Mouse (Mus musculus) E14TG2a.4 (cell line): ENCODE measurements around the gene Phyhipl.

Experiments used
- CTCF ChIP-seq: conservative IDR thresholded peaks from 2 replicates; pipeline ENCODE4 v1.5.1; 2014; ENCODE audit warnings: low read length
- NANOG ChIP-seq: IDR thresholded peaks from 2 replicates; pipeline ENCODE4 v1.6.1; 2014; ENCODE audit warnings: borderline replicate concordance, low read length, mixed read lengths

- TF ChIP-seq CTCF (no peak), NANOG (no peak)
Observed at GRCm38 (mm10) chr10:70581556-70582211, 74.1 kb downstream of the Phyhipl start.
